Mouse (Mus musculus): ENCODE data around the gene Zfp759.
"Not testable (repeated sequence)": the region's sequence is repeated elsewhere in the genome, so short reads cannot be mapped to it uniquely, and the experiment has no call there.

GRCm38 (mm10) chr13:67116163-67116562, 5.3 kb upstream of the Zfp759 start, which contains the start of gene Rslcan18:
- TF ChIP-seq GATA1, TAL1 (IDR thresholded peaks at IDR 0.05; ENCODE audit: low read length): not testable (repeated sequence)

Measured in erythroblast, embryonic 14.5 days (primary cell).